Mouse (Mus musculus): ENCODE data around the gene Krt8.

Krt8 gene

DNA sequence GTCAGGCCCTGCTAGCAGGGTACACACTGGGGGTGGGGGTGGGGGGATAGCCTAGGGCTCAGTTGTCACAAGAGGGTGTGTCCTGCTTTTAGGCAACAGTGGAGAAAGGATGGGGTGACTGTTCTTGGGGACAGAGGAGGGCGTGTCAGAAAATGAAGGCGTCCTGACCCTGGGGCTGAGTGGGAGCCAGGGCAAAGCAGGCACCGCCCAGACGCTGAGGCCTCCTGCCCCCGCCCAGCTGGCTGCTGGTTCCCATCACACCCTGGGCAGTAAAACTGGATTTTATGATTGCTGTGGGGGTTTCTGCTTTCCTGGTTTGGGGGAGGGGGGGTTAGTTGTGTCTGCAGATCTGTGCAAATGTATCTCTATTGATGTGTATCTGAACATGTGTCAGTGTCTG is 28.3 kb downstream of the Krt8 start:
- peak; percentile 15 for DNase-seq (ENCODE audit: low read depth, low spot score)

- DNase-seq (ENCODE audit: low read depth, low spot score) = no peak
These were observed 30.0 kb downstream of the Krt8 start for GRCm38 (mm10) chr15:101974083-101974845.

GRCm38 (mm10) chr15:101973414-101974077 is 30.7 kb downstream of the Krt8 start:
- peak; percentile 97 for DNase-seq (ENCODE audit: low read depth, low spot score)

DNA sequence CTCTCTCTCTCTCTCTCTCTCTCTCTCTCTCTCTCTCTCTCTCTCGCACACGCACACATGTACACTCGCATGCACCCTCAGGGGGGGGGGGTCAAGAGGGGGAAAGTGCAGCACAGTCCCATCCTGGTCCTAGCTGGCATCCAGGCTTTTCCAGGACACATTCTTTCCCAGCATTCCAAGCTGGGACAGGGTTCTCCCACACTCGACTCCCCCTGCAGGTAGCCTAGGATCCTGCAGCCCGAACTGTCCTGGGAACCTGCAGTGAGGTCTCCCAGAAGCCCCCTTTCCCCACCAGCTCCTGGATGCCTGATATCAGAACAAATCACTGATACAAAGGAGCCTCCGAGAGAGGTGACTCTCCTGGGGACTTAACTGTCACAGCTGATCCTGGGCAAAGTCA is 33.7 kb downstream of the Krt8 start:
- peak; percentile 82 for DNase-seq (ENCODE audit: low read depth, low spot score)

- DNase-seq (ENCODE audit: low read depth, low spot score) = no peak
These were observed 37.5 kb downstream of the Krt8 start for GRCm38 (mm10) chr15:101966808-101967207.

GRCm38 (mm10) chr15:101958891-101959290 is 45.4 kb downstream of the Krt8 start:
- no peak for DNase-seq (ENCODE audit: low read depth, low spot score)

GRCm38 (mm10) chr15:101954187-101954586 is 50.1 kb downstream of the Krt8 start, which contains the start of gene Krt78:
Gene Krt78 (minus strand): TSS chr15:101954287.
- DNase-seq (ENCODE audit: low read depth, low spot score) = no peak

- no peak for DNase-seq (ENCODE audit: low read depth, low spot score)
These were observed 51.4 kb downstream of the Krt8 start for GRCm38 (mm10) chr15:101952733-101953474.
